Mouse (Mus musculus) telencephalon, adult 2 months (tissue): ENCODE results near the gene Palm2.

Source experiments
- DNase-seq: peaks from one replicate; pipeline ENCODE4 v3.0.0-alpha.2; 2011; ENCODE audit warnings: low read depth, low spot score

Palm2 gene

DNA sequence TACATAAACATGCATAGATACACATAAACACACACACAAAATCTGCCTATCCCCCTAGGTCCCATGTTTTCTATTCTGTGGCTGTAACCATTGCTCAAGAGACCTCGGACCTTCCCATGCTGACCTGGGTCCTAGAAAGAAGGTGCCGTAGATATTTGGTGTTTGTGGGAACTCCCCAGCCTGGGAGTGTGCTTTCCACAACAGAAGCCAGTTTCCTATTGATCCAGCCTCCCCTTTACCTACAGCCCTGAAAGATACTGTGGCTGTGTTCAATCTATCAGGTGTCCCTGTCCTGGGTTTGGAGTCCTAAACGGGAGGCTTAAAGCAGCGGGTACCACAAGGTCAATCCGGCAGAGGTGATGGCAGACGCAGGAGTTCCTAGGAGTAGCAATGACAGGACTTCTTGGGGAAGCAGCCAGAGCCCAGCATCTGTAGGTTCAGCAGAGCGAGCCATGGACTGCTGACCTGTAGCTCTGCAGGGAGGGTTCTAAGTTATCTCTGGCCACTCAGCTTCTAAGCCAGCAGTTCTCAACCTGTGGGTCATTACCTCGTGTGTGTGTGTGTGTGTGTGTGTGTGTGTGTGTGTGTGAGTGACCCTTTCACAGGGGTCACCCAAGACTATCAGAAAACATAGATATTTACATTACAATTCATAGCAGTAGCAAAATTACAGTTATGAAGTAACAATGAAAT lies 79.3 kb downstream of the Palm2 start:
- DNase-seq: no peak

DNA sequence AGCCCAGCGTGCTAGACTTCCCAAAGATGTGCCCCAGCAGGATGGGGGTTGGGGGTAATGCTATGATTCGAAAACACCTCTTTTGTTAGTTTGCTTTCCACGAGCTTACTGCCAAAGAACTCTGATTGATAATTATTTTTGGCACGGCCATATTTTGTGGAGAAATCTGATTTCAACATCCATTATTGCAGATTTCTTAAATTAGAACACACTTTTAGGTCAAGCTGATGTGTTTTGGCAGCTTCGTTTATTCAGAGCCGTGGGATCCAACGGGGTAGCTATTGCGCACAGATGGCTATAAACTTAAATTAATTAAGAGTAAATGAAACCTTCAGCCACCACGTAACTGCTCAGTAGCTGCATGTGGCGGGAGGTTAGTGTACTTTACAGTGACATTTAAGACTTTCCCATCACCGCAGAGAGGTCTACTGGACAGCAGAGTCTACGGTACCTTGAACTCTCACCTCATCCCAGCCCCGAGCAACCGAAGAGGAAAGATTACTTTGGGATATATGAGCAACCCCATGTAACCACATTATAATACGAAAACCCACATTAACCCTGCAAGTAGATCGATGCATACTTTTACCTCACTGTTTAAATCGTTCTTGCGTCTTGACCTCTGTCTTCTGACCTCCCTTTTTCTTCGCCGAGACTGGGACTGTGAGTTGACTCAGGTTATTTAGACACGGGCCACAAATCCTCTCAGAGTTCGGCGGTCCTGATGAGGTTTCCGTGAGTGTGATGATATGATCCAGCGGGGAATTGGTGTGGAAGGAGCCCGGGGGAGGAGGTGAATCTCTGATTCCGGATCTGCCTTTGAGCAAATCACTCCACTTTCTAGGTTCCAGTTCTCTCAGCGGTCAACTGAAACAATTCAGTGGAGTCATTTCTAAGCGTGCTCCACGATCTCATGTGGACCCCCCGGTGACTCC lies 80.2 kb downstream of the Palm2 start:
- no peak for DNase-seq

DNA sequence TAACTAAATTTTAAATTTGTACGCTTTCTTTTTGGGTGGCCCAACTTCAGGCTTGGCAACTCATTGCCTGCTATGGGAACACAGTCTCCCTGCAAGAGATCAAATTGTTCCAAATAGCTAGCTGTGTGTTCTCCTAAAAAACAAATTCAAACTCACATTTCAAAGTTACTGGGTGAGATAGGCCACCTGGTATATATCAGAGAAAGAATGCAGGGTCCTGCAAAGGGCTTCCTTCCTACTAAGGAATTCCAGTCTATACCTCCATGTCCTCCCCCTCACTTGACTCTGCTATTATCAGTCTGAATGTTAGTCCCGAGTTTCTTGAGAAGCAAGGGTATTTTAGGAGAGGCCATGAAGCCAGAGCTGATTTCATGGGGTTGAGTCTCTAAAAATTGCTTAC lies 81.3 kb downstream of the Palm2 start:
- DNase-seq: no peak

DNA sequence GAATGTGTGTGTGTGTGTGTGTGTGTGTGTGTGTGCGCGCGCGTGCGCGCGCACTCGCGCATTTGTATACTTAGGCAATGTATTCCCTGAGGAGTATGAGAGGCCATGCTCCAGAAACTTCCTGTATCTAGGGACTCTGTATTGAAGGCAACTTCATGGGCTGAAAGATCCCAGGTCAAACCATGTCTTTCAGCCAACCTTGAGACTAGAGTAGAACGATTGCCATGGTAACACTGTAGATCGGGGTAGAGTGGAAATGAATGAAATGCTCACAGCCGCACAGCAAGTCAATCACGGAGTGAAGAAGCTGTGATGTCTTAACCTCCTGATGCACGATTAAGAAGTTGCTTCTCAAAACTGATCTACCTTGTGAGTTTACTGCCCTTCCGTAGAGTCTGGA lies 89.4 kb downstream of the Palm2 start:
- no peak for DNase-seq

DNA sequence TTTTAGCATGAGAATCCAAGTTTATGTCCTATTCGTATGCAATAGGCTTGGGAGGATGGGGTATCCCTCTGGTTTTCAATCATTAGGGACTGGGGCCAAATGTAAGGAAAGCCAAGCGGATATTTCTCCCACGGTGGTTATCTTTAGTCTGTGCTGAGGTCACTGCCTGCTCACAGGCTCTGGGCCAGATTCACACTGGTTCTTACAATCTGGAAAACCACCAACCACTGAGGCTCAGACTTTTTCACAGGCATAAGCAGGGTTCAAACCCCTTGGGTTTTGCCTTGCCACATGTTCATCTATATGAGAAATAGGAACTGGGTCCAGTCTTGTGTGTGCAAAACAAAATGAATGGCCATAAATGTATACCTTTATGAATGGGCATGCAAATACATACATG lies 90.4 kb downstream of the Palm2 start:
- no peak for DNase-seq

DNA sequence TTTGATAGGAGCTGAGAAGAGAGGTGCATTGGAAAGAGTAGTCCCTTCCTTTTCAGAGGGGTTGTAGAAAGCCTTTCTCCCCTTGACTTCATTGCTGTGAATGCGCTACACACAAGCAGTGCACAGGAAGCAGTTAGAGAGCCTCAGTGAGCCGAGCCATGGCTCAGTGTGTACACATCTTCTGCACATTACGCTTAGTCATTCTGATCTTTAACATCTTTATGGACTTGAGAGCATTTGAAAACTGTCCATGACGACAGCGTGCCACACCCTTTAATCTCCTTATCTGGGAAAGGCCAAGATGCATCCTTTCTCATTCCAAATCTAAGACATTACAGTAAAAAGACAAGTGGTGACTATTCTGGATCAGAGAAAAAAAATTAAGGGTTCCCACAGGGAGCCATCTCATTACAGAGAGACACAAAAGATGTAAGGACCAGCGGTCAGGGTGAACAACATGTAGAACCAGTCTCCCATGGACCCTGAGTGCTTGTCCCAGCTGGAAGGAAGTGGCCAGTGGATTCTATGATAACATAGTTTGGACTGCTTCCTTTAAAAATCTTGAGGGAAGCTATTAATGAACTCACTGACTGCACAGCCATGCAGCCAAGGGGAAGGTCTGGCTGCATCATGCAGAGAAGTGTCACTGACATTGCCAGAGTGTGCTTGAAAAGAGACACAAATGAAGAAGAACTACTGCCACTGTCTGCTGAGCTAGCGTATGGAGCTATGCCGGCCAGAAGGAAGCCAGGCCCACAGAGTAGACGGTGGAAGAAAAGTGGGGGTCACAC lies 91.4 kb downstream of the Palm2 start:
- DNase-seq: no peak

DNA sequence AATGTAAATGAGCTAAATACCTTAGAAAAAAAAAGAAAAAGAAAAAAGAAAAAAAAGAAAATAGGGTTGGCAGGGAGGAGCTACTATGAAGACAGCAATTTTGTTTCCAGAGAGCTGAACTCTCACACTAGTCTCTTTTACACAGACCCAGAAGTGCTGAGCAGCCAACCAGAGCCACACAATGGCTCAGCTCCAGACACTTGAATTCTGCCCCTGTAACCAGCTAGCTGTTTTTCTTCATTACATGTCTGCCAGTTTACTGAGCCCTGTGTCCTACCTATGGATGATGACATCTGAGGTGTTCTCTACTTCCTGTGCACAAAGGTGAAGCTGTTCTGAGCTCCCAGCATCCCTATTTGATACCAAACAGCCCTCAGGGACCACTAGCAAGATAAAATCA lies 94.2 kb downstream of the Palm2 start:
- DNase-seq: no peak

DNA sequence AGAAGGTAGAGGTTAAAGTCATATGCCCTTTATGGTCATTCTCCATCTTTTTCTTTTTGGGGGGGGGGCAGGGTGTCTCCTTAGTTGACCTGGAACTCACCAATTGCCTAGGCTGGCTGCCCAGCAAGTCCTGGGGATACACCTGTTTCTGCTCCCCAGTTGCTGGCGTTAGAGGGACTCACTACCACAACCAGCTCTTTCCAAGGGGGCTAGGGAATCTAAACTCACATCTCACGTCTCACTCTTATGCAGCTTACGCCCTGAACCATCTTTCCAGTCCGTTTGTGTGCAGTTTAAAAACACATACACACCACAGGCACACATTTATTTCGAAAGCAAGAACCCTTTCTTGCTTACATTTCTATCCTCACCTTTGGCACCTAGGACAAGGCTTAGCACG lies 99.6 kb downstream of the Palm2 start:
- DNase-seq: no peak

DNA sequence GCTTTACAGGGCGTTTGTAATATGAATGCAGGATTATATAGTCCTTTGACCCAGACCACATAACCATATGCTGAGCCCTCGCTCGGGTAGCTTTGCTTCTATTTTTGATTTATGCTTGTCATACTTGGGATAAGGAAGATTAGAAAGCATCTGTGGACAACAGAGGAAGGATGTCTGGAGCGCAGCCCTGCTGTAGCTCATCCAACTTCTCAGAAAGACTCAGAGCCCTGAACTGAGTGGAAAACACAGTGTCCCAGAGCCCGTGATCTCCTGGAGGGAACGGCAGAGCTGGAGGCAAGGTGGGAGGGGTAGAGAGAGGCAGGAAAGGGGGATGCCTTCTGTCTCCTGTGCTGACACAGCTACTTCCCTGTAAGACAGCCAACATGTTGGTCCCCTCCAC lies 100.2 kb downstream of the Palm2 start:
- DNase-seq: no peak

DNA sequence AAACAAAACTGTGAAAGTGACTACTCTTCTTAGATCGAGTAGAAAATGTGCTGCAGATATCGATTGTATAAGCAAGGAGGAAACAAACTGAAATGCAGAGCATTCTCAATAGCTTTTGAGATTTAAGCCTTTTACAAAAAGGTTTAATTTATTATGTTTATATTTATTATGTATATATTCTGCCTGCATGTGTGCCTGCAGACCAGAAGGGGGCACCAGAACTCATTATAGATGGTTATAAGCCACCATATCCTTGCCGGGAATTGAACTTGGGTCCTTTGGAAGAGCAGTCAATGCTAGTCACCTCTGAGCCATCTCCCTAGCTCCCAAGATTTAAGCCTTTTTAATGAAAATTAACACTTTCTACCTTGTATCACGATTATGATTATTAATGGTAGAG lies 101.0 kb downstream of the Palm2 start:
- no peak for DNase-seq

DNA sequence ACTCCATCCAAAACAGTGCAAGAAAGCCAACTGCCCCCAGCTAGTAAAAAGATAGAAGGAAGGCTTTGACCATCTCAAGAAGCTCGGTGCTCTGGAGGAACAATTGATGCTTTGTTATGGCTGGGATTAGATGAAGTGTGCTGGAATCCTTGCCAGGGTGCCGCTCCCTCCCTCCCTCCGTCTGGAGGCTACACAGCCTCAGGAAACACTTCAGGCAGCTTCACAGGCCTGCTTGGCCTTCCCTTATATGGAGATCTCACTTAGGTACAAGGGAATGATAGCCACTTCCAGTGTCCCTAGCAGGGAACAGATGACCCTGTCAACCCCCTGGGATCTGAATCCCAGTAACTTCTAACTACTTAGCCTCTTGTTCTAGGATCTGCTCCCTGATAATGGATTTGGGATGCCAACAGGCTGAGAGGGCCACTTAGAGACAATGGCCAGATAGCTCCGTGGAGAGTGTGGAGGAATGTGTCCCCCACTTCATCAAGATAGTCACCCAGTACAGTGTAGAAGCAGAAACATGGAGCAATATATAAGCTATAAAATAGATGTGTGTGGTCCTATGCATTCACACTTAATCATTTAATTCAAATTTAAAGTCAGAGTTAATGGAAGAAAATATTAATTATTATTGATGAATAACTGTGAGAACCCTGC lies 104.1 kb downstream of the Palm2 start:
- DNase-seq: no peak

DNA sequence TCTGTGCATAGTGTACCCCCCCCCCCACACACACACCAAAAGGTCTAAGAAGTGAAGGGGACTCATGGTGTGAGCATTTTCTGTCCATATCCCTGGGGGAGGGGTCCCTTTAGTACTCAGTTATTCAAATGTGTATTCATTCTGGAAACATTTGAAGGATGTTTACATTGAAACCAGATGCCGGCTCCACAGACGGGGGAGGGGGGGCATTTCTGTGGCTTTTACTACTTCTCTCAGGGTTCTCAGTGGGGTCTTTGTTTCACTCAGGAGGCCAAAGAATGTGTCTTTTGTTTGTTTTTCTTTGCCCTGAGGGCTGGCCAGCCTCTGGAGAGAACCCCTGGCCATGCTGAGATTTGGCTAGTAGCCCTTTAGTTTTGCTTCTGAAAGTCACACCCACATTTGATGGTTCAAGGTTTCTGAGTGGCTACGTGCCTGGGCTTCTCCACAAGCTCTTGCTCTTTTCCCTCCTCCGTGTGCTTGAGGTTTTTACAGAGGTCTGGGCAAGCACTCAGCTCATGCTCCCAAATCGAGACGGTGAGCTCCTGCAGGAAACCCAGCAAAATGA lies 109.7 kb downstream of the Palm2 start:
- DNase-seq: no peak

DNA sequence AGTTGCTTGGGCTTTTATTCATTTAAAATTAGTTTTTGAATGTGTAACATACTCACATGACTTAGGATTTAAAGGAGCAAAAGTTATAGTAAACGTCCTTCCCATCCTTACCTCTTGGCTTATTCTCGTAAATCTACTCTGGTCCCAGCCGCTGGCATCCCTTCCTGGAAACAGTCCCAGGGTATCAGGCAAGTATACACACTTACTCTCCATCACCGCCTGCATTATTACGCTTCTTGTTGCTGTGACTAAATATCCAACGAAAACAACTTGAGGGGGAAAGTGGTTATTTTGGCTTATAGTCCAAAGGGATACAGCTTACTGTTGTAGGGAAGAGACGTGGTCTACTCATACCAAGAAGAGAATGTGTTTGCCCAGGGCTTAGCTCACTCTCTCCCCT lies 113.7 kb downstream of the Palm2 start:
- DNase-seq: no peak

DNA sequence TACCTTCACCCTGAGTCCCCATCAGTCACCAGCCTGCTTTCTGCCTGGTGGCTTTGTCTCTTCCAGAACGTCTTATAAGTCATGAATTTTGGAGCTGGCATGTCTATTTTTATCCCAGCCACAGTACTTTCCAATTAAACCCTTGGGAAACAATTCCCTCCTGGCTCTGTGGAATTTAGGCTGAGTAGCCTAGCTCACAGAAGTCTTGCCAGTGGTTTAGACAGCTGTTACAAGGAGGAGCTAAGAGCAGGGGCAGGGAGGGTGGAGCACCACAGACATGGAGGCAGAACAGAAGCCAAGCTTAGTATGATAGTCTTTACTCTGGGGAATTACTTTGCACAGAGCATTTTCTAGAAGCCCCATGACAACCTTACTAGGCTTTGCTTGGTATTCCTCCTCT lies 116.2 kb downstream of the Palm2 start:
- DNase-seq: no peak

DNA sequence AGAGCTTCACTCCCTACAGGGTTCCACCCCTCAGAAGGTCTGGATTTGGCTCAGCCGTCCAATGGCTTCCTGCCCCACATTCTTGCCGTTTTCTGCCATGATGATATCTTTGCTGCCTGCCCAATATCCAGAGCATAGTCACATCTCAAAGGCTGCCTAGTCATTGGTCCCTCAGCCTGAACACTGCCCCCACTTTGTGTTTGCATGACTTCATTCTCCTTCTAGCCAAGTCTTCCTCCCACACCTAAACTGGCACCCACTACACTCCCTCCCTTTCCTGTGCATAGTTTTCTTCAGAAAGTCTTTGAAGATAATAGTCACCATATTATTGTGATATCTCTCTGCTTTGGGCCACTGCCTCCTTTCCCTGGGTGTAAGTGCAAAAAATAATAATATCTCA lies 123.1 kb downstream of the Palm2 start:
- DNase-seq: peak; percentile 49

DNA sequence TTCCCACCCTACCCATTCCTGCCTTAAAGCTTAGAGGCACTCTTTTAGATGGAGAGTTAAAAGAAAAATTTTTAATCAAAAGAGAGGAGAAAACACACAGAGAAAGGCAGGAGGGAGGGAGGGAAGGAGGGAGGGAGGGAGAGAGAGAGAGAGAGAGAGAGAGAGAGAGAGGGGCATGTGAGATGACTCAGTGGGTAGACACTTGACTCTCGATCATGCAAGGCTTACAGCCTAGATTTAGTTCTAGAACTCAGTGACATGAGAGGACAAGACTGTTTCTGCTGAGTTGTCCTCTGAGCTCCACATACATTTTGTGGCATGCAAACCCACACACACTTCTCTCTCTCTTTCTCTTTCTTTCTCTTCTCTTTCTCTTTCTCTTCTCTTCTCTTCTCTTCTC lies 125.4 kb downstream of the Palm2 start:
- no peak for DNase-seq

DNA sequence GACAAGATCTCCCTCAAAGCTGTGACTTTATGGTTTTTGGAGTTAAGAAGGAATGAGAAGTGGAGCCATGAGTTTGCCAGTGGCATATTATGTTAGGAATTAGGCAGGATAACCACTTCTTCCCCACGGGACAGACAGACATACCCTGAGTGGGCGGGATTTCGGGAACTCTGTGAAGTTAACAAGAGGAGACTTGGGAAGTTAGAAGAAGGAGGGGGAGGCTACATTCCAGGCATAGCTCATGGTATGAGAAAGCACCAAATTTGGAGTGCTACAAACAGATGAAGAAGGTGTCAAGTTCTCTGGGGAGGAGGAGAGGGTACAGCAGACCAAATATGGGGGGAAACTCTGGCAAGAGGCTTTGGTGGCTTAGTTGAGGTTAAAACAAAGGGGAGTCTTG lies 126.0 kb downstream of the Palm2 start:
- no peak for DNase-seq

DNA sequence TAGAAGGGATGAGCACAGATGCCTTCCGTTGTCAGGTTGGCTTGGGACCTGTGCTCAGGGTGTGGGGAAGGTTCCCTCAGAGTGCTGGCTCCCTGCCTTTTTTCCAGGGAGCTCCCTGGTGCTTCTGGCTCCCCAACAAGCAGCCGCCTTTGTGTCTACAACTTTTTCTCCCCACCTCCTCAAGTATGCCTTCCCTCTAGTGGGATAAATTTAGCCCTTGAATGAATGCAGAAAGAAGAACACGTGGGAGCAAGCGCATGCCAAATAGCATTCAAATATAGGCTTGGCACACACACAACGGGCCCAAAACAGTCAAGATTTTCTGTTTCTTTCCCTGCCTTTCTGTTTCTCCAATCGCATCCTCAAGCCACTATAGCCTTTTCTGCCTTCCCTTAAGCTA lies 127.0 kb downstream of the Palm2 start:
- DNase-seq: peak; percentile 90

DNA sequence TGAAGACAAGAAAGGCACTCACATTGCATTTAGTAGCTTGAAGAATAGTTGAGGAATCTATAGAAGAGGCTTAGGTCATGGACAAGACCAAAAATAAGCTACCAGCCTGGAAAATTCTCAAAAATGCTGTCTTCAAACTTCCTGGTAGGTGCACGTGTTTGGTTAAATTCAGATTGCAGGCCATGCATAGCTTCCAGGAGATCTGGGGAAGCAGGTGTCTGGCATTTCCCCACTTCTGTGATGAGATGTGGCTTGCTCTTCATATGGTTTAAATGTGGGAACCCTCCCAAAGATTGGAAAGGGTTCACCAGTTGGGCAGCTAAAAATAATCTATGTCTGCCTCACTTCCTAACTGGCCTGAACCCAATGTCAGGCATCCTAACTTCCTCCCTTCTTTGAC lies 131.2 kb downstream of the Palm2 start:
- no peak for DNase-seq

DNA sequence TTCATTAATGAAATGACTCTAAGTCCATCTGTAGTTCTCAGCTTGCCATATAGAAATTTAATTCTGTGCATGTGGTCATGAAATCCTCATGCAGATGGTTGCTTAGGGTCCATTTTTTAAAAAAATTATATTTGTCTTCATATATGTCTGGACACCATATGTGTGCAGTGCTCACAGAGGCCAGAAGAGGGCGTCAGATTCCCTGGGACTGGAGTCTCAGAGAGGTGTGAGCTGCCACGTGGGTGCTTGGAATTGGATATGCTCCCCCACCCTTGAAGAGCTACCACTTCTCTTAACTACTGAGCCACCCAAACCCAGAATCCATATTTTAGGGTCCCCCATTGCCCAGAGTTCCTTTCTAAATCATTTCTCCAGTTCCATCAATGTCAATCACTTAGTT lies 131.8 kb downstream of the Palm2 start:
- no peak for DNase-seq

DNA sequence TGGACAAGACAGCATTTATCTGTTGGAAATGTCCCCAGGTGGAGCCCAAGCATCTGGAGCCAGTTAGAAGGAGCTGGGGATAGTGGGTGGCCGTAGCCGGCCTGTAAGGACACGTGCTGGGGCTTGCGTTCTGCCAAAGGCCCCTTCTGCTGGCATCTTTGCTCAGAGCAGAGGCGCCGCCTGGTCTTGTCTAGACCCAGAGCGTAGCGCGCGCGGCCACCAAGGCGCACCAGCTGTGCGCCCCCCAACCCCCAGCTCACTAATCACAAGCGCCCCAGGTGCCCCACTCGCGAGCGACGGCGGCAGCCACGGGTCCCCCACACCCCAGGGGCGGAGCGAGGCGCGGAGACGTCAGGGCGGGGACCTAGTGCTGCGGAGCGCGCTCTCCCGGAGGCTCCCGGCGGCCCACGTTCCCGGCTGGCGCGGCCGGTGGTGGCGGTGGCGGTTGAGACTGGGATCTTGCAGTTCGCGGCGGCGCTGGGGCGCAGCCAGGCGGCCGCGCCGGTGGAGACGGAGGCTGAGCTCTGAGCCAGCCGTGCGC lies 133.7 kb downstream of the Palm2 start, which contains the start of gene Pakap:
TSS of gene Pakap (plus strand) at position 514 of the 541 bp plus-strand sequence.
- peak; percentile 28 for DNase-seq
